Mouse (Mus musculus): ENCODE data around the gene Skap1. TPM values are rescaled to one million over a fixed set of nuclear protein-coding genes. Genes with fewer than 3 reads are reported as not detected.

Skap1 gene
- polyA plus RNA-seq, 1 experiment from 2014 or later, result 7.6 TPM

DNA sequence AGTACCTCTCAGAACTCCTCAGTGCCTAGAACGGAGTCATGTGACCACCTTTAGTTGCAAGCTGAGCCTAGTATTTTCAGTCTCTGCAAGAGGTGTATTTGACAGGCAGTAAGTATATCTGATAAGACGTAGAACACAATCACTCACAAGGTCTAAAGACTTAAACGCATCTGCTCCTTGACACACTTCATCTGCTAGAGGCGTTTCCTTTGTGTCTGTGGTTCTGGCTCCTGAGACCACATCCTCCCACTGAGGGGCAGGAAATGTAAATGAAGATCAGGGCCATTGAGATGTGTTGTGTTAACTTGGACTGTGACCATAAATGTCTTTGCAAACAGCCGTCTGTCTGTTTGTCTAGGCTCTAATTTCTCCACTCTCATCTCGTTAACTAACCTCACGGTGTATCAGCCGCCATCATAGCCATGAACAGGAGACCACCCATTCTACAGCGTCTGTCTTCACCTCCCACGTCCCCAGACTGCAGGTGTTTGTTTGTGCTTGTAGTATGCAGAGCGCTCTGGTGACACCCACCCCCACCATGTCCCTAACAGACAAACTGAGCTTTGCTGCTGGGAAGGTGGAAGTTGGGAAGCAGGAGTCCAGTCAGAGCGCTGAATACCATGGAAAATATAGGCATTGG lies 22.7 kb upstream of the Skap1 start:
- H3K4me1 ChIP-seq (replicated peaks; ENCODE audit: insufficient read depth, low read length), result 0 out of 2 replicates have a peak, but pooled peaks cover 3% of the 10 kb centered on the region
- no peak for TF ChIP-seq CTCF (IDR thresholded peaks at IDR 0.05; ENCODE audit: low read depth)
- H3K27ac ChIP-seq, result no peak overlapping the region
- no peaks in the 10 kb centered on the region for H3K9me3 ChIP-seq (replicated peaks; ENCODE audit: low read length)
- no peak overlapping the region for H3K4me2 ChIP-seq (ENCODE audit: low read length)
- no peaks in the 10 kb centered on the region for H3K36me3 ChIP-seq (ENCODE audit: insufficient read depth, low read length)
- ATAC-seq (replicated peaks; ENCODE audit: low FRiP score, low read depth) (no peak), DNase-seq (ENCODE audit: low spot score) (peak; percentile 41)
- H3K27me3 ChIP-seq (ENCODE audit: insufficient read depth, low read length), result no peaks in the 10 kb centered on the region
- H3K4me3 ChIP-seq (replicated peaks; ENCODE audit: low read depth, low read length), result no peak overlapping the region
- WGBS, result 31% methylated on average over 12 of the region's 12 CpGs
- H3K9ac ChIP-seq (ENCODE audit: low read depth, low read length), result no peak overlapping the region

DNA sequence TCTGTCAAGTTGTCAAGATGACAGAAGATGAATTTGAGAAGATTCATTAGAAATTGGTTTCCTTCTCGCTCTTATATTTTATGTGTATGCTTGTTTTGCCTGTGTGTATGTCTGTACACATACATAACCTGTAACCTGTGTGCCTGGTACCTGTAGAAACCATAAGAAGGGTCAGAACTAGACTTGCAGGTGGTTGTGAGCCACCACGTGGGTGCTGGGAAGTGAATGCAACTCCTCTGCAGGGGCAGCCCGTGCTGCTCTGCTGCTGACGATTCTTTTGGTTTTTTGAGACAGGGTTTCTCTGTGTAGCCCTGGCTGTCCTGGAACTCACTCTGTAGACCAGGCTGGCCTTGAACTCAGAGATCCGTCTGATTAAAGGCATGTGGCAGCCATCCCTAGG lies 21.9 kb upstream of the Skap1 start:
- Histone ChIP-seq H3K9me3 (replicated peaks; ENCODE audit: low read length) (no peaks in the 10 kb centered on the region), H3K27me3 (ENCODE audit: insufficient read depth, low read length) (no peaks in the 10 kb centered on the region), H3K4me1 (replicated peaks; ENCODE audit: insufficient read depth, low read length) (peaks cover 3% of the 10 kb centered on the region; the same call in 1 of the 2 replicates), H3K27ac (no peak overlapping the region), H3K4me2 (ENCODE audit: low read length) (no peak overlapping the region), H3K9ac (ENCODE audit: low read depth, low read length) (no peak overlapping the region), H3K4me3 (replicated peaks; ENCODE audit: low read depth, low read length) (no peak overlapping the region), H3K36me3 (ENCODE audit: insufficient read depth, low read length) (no peaks in the 10 kb centered on the region)
- DNase-seq (ENCODE audit: low spot score) (no peak), ATAC-seq (replicated peaks; ENCODE audit: low FRiP score, low read depth) (no peak)
- no peak for TF ChIP-seq CTCF (IDR thresholded peaks at IDR 0.05; ENCODE audit: low read depth)
- 77% methylated on average over 5 of the region's 5 CpGs for WGBS

DNA sequence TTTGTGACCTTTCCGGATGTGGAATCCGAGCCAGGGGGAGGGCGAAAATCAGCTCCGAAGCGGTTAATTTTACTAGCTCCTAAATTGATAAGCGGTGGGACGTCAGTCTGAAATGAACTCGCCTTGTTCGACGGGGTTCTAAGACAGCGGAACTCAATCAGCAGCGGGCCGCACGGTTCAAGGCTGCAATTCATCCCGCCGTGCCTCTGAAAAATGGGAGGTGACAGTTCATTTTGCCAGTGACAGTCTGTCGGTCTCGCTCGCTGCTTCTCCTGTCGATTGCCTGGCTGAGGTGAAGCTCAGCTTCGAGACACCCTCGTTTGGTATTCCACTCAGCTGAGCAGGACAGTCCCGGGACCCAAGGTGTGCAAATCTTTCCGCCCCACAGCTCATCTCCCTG lies 16.5 kb upstream of the Skap1 start:
- peak; percentile 34 for DNase-seq (ENCODE audit: low spot score)
- Histone ChIP-seq H3K9me3 (replicated peaks; ENCODE audit: low read length) (no peaks in the 10 kb centered on the region), H3K36me3 (ENCODE audit: insufficient read depth, low read length) (no peaks in the 10 kb centered on the region), H3K4me1 (replicated peaks; ENCODE audit: insufficient read depth, low read length) (peaks cover 7% of the 10 kb centered on the region), H3K27me3 (ENCODE audit: insufficient read depth, low read length) (no peaks in the 10 kb centered on the region), H3K27ac (no peak overlapping the region), H3K4me2 (ENCODE audit: low read length) (peak overlapping the region; percentile 41), H3K9ac (ENCODE audit: low read depth, low read length) (no peak overlapping the region), H3K4me3 (replicated peaks; ENCODE audit: low read depth, low read length) (no peak overlapping the region; the same call in 1 of the 2 replicates)
- WGBS, result 31% methylated on average over 24 of the region's 24 CpGs
- no peak for ATAC-seq (replicated peaks; ENCODE audit: low FRiP score, low read depth)
- no peak for TF ChIP-seq CTCF (IDR thresholded peaks at IDR 0.05; ENCODE audit: low read depth)

GRCm38 (mm10) chr11:96455111-96455510 lies 9.3 kb upstream of the Skap1 start:
- Histone ChIP-seq H3K27me3 (ENCODE audit: insufficient read depth, low read length) (no peaks in the 10 kb centered on the region), H3K27ac (no peak overlapping the region), H3K4me3 (replicated peaks; ENCODE audit: low read depth, low read length) (no peak overlapping the region), H3K9ac (ENCODE audit: low read depth, low read length) (no peak overlapping the region), H3K4me1 (replicated peaks; ENCODE audit: insufficient read depth, low read length) (no peaks in the 10 kb centered on the region; the same call in 1 of the 2 replicates), H3K9me3 (replicated peaks; ENCODE audit: low read length) (no peaks in the 10 kb centered on the region), H3K4me2 (ENCODE audit: low read length) (no peak overlapping the region), H3K36me3 (ENCODE audit: insufficient read depth, low read length) (no peaks in the 10 kb centered on the region)
- no peak for TF ChIP-seq CTCF (IDR thresholded peaks at IDR 0.05; ENCODE audit: low read depth)
- DNase-seq (ENCODE audit: low spot score) (no peak), ATAC-seq (replicated peaks; ENCODE audit: low FRiP score, low read depth) (no peak)
- 83% methylated on average over 5 of the region's 5 CpGs for WGBS

DNA sequence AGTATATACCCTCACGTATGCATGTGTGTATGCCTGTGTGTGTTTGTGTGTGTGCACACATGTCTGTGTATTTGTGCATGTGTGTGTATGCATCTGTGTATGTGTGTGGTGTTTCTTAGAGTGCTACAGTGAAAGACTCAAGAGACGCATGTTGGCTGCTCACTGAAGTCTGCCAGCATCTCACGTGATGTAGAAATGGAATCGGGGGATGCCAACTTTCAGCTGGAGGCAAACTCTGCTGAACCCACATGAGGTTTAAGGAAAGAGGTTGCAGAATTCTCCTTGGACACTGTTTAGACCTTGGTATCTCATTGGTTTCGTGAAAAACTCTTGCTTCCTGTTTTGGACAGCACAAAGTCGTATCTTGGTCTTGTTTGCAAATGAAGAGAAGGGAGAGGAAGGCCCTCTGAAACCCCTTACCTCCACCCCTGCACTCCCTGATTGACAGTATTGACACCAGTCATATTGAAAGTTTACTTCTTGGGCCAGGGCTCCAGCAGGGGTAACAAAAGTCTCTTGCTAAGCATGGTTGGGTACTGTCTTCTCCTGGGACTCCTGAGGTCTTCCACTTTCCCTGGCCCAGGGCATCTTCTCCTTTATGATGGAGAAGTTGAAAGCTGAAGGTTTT lies 8.6 kb upstream of the Skap1 start:
- Histone ChIP-seq H3K9ac (ENCODE audit: low read depth, low read length) (no peak overlapping the region), H3K4me1 (replicated peaks; ENCODE audit: insufficient read depth, low read length) (no peaks in the 10 kb centered on the region; the same call in 1 of the 2 replicates), H3K4me3 (replicated peaks; ENCODE audit: low read depth, low read length) (no peak overlapping the region), H3K27me3 (ENCODE audit: insufficient read depth, low read length) (no peaks in the 10 kb centered on the region), H3K36me3 (ENCODE audit: insufficient read depth, low read length) (no peaks in the 10 kb centered on the region), H3K9me3 (replicated peaks; ENCODE audit: low read length) (no peaks in the 10 kb centered on the region), H3K4me2 (ENCODE audit: low read length) (no peak overlapping the region), H3K27ac (no peak overlapping the region)
- no peak for DNase-seq (ENCODE audit: low spot score)
- no peak for ATAC-seq (replicated peaks; ENCODE audit: low FRiP score, low read depth)
- TF ChIP-seq CTCF (IDR thresholded peaks at IDR 0.05; ENCODE audit: low read depth), result no peak
- 95% methylated on average over 6 of the region's 6 CpGs for WGBS

DNA sequence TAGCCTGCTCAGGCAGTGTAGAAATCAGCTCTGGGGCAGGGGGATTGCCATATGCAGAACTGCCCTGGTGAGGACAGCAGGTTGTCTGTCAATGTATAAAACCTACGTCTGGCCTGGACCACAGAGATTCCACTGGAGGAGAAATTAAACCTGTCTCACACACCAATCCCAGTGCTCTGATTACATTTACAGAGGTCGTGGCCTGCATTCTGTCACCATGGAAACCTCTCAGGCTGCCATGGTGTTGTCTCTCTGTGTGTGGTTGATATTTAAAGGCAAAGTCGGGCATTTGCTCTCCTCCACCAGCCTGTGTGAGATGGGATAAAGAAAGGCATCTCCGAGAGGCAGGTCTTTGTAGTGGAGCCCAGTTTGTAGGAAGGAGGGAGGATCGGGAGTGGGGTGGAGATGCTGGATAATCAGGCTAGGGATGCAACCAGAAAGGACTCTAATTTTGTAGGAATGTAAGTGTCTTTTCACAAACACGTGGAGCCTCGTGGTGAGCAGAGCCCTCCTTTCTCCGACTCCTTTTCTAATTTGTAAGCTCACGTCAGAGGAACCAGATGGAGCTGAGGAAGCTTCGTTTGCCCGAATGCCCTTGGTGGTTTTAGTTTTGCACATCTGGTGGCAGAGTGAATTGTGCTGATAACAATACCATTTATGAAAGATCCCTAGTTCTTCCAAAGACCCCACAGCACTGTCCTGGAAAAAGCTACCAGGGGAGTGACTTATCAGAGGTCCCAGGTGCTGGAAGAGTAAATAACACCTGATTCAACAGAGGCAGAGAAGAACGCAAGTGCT lies 7.7 kb upstream of the Skap1 start:
- H3K4me2 ChIP-seq (ENCODE audit: low read length), result no peak overlapping the region
- H3K27ac ChIP-seq, result no peak overlapping the region
- no peak overlapping the region for H3K9ac ChIP-seq (ENCODE audit: low read depth, low read length)
- no peaks in the 10 kb centered on the region for H3K36me3 ChIP-seq (ENCODE audit: insufficient read depth, low read length)
- no peaks in the 10 kb centered on the region for H3K9me3 ChIP-seq (replicated peaks; ENCODE audit: low read length)
- TF ChIP-seq CTCF (IDR thresholded peaks at IDR 0.05; ENCODE audit: low read depth), result no peak
- ATAC-seq (replicated peaks; ENCODE audit: low FRiP score, low read depth), result no peak
- H3K4me1 ChIP-seq (replicated peaks; ENCODE audit: insufficient read depth, low read length), result no peaks in the 10 kb centered on the region; the same call in 1 of the 2 replicates
- 44% methylated on average over 12 of the region's 12 CpGs for WGBS
- no peaks in the 10 kb centered on the region for H3K27me3 ChIP-seq (ENCODE audit: insufficient read depth, low read length)
- no peak for DNase-seq (ENCODE audit: low spot score)
- no peak overlapping the region for H3K4me3 ChIP-seq (replicated peaks; ENCODE audit: low read depth, low read length)

Measured in kidney, postnatal 0 days (tissue).